Mouse (Mus musculus): ENCODE data around the gene Sel1l3. TPM values are rescaled to one million over a fixed set of nuclear protein-coding genes. Genes with fewer than 3 reads are reported as not detected.

Gene Sel1l3
- total RNA-seq, 2 experiments from 2014 or later: 78.7 to 95.4 TPM

GRCm38 (mm10) chr5:53187245-53187644 lies 26.5 kb downstream of the Sel1l3 start:
- DNase-seq (ENCODE audit: low spot score in 2 of 2): peak; percentile 39 to 58
- intact Hi-C loops (cut with DNase I): no loop called here

GRCm38 (mm10) chr5:53185803-53186202 lies 27.9 kb downstream of the Sel1l3 start:
- no peak for DNase-seq (ENCODE audit: low spot score in 2 of 2)
- intact Hi-C loops (cut with DNase I): no loop called here

GRCm38 (mm10) chr5:53179965-53180364 lies 33.8 kb downstream of the Sel1l3 start:
- intact Hi-C loops (cut with DNase I): no loop called here
- DNase-seq (ENCODE audit: low spot score in 2 of 2): no peak

- intact Hi-C loops (cut with DNase I): no loop called here
- DNase-seq (ENCODE audit: low spot score in 2 of 2): no peak
Observed at GRCm38 (mm10) chr5:53176703-53177102, 37.0 kb downstream of the Sel1l3 start.

- DNase-seq (ENCODE audit: low spot score in 2 of 2): no peak
- intact Hi-C loops (cut with DNase I): no loop called here
Observed at GRCm38 (mm10) chr5:53176075-53176474, 37.7 kb downstream of the Sel1l3 start.

- DNase-seq (ENCODE audit: low spot score in 2 of 2): no peak
- intact Hi-C loops (cut with DNase I): no loop called here
Observed at GRCm38 (mm10) chr5:53175195-53175594, 38.5 kb downstream of the Sel1l3 start.

- DNase-seq (ENCODE audit: low spot score in 2 of 2): no peak
- intact Hi-C loops (cut with DNase I): no loop called here
Observed at GRCm38 (mm10) chr5:53174461-53174860, 39.3 kb downstream of the Sel1l3 start.

GRCm38 (mm10) chr5:53172908-53173307 lies 40.8 kb downstream of the Sel1l3 start:
- no peak for DNase-seq (ENCODE audit: low spot score in 2 of 2)
- intact Hi-C loops (cut with DNase I): no loop called here

- intact Hi-C loops (cut with DNase I): no loop called here
- DNase-seq (ENCODE audit: low spot score in 2 of 2): no peak
Observed at GRCm38 (mm10) chr5:53172256-53172636, 41.5 kb downstream of the Sel1l3 start.

GRCm38 (mm10) chr5:53171611-53172255 lies 42.0 kb downstream of the Sel1l3 start:
- no peak for DNase-seq (ENCODE audit: low spot score in 2 of 2)
- intact Hi-C loops (cut with DNase I): no loop called here

GRCm38 (mm10) chr5:53167564-53167963 lies 46.2 kb downstream of the Sel1l3 start:
- DNase-seq (ENCODE audit: low spot score in 2 of 2): no peak
- intact Hi-C loops (cut with DNase I): no loop called here

- DNase-seq (ENCODE audit: low spot score in 2 of 2): no peak
- intact Hi-C loops (cut with DNase I): no loop called here
Observed at GRCm38 (mm10) chr5:53165672-53166071, 48.1 kb downstream of the Sel1l3 start.

- intact Hi-C loops (cut with DNase I): no loop called here
- peak in 1 of 2 experiments; percentile 61 for DNase-seq (ENCODE audit: low spot score in 2 of 2)
Observed at GRCm38 (mm10) chr5:53162436-53162835, 51.3 kb downstream of the Sel1l3 start.

- intact Hi-C loops (cut with DNase I): no loop called here
- no peak for DNase-seq (ENCODE audit: low spot score in 2 of 2)
Observed at GRCm38 (mm10) chr5:53161506-53162186, 52.1 kb downstream of the Sel1l3 start.

GRCm38 (mm10) chr5:53160207-53160606 lies 53.5 kb downstream of the Sel1l3 start:
- DNase-seq (ENCODE audit: low spot score in 2 of 2): no peak
- intact Hi-C loops (cut with DNase I): no loop called here

- intact Hi-C loops (cut with DNase I): no loop called here
- DNase-seq (ENCODE audit: low spot score in 2 of 2): no peak
Observed at GRCm38 (mm10) chr5:53159631-53160030, 54.1 kb downstream of the Sel1l3 start.

- intact Hi-C loops (cut with DNase I): no loop called here
- DNase-seq (ENCODE audit: low spot score in 2 of 2): no peak
Observed at GRCm38 (mm10) chr5:53159166-53159565, 54.6 kb downstream of the Sel1l3 start.

GRCm38 (mm10) chr5:53155985-53156679 lies 57.6 kb downstream of the Sel1l3 start:
- DNase-seq (ENCODE audit: low spot score in 2 of 2): peak; percentile 71 to 85
- intact Hi-C loops (cut with DNase I): no loop called here

- intact Hi-C loops (cut with DNase I): no loop called here
- peak; percentile 64 to 83 for DNase-seq (ENCODE audit: low spot score in 2 of 2)
Observed at GRCm38 (mm10) chr5:53154501-53154900, 59.2 kb downstream of the Sel1l3 start.

- intact Hi-C loops (cut with DNase I): no loop called here
Observed at GRCm38 (mm10) chr5:53154078-53154477, 59.6 kb downstream of the Sel1l3 start.

GRCm38 (mm10) chr5:53153144-53153543 lies 60.6 kb downstream of the Sel1l3 start:
- DNase-seq (ENCODE audit: low spot score in 2 of 2): no peak
- intact Hi-C loops (cut with DNase I): no loop called here

More at GRCm38 (mm10) chr5:53154078-53154477, 59.6 kb downstream of the Sel1l3 start:
- no peak for DNase-seq (ENCODE audit: low spot score in 2 of 2)
